Mouse (Mus musculus): ENCODE results near the gene Rps23. TPM values are rescaled to one million over a fixed set of nuclear protein-coding genes. Genes with fewer than 3 reads are reported as not detected.

Rps23 gene
- polyA plus RNA-seq, 1 experiment = 1,862 TPM

- Histone ChIP-seq H3ac (ENCODE audit: control insufficient read depth, insufficient read length, low read depth) (no peak overlapping the region), H3K27me3 (ENCODE audit: control insufficient read depth, insufficient read depth, insufficient read length) (no peaks in the 10 kb centered on the region), H3K79me2 (ENCODE audit: control insufficient read depth, insufficient read depth) (no peaks in the 10 kb centered on the region), H3K4me3 (ENCODE audit: insufficient read depth, poor library complexity, severe bottlenecking) (no peak overlapping the region), H3K36me3 (ENCODE audit: control insufficient read depth, insufficient read depth) (no peaks in the 10 kb centered on the region), H3K79me3 (ENCODE audit: low read depth) (no peaks in the 10 kb centered on the region)
- TF ChIP-seq CTCF (IDR thresholded peaks at IDR 0.05; ENCODE audit: control insufficient read depth, insufficient read depth, insufficient read length) (no peak), USF1 (IDR thresholded peaks at IDR 0.05; ENCODE audit: low read depth) (no peak), MYOD1 (IDR thresholded peaks at IDR 0.05; ENCODE audit: control insufficient read depth, insufficient read length, low read depth) (no peak), FOSL1 (IDR thresholded peaks at IDR 0.05; ENCODE audit: insufficient read depth, low read length, poor library complexity, severe bottlenecking) (no peak), MYOG (IDR thresholded peaks at IDR 0.05; ENCODE audit: control insufficient read depth, extremely low read depth, insufficient read length) (no peak), CEBPB (IDR thresholded peaks at IDR 0.05; ENCODE audit: low read depth) (no peak), MAX (IDR thresholded peaks at IDR 0.05) (no peak)
These were observed 16.8 kb downstream of the Rps23 start for GRCm38 (mm10) chr13:90939600-90939999.

GRCm38 (mm10) chr13:90958894-90959293 lies 36.1 kb downstream of the Rps23 start:
- H3K27me3 ChIP-seq (ENCODE audit: control insufficient read depth, insufficient read depth, insufficient read length) = no peaks in the 10 kb centered on the region
- no peak for TF ChIP-seq MYOD1 (IDR thresholded peaks at IDR 0.05; ENCODE audit: control insufficient read depth, insufficient read length, low read depth)
- no peak for TF ChIP-seq FOSL1 (IDR thresholded peaks at IDR 0.05; ENCODE audit: insufficient read depth, low read length, poor library complexity, severe bottlenecking)
- TF ChIP-seq CTCF (IDR thresholded peaks at IDR 0.05; ENCODE audit: control insufficient read depth, insufficient read depth, insufficient read length) = no peak
- no peak for TF ChIP-seq MAX (IDR thresholded peaks at IDR 0.05)
- TF ChIP-seq MYOG (IDR thresholded peaks at IDR 0.05; ENCODE audit: control insufficient read depth, extremely low read depth, insufficient read length) = no peak
- TF ChIP-seq CEBPB (IDR thresholded peaks at IDR 0.05; ENCODE audit: low read depth) = no peak
- TF ChIP-seq USF1 (IDR thresholded peaks at IDR 0.05; ENCODE audit: low read depth) = no peak
- no peak overlapping the region for H3ac ChIP-seq (ENCODE audit: control insufficient read depth, insufficient read length, low read depth)
- H3K4me3 ChIP-seq (ENCODE audit: insufficient read depth, poor library complexity, severe bottlenecking) = no peak overlapping the region
- no peaks in the 10 kb centered on the region for H3K79me2 ChIP-seq (ENCODE audit: control insufficient read depth, insufficient read depth)
- no peaks in the 10 kb centered on the region for H3K36me3 ChIP-seq (ENCODE audit: control insufficient read depth, insufficient read depth)
- no peaks in the 10 kb centered on the region for H3K79me3 ChIP-seq (ENCODE audit: low read depth)

- Histone ChIP-seq H3K27me3 (ENCODE audit: control insufficient read depth, insufficient read depth, insufficient read length) (no peaks in the 10 kb centered on the region), H3ac (ENCODE audit: control insufficient read depth, insufficient read length, low read depth) (no peak overlapping the region), H3K79me2 (ENCODE audit: control insufficient read depth, insufficient read depth) (no peaks in the 10 kb centered on the region), H3K79me3 (ENCODE audit: low read depth) (no peaks in the 10 kb centered on the region), H3K36me3 (ENCODE audit: control insufficient read depth, insufficient read depth) (no peaks in the 10 kb centered on the region), H3K4me3 (ENCODE audit: insufficient read depth, poor library complexity, severe bottlenecking) (no peak overlapping the region)
- TF ChIP-seq CEBPB (IDR thresholded peaks at IDR 0.05; ENCODE audit: low read depth) (no peak), MYOD1 (IDR thresholded peaks at IDR 0.05; ENCODE audit: control insufficient read depth, insufficient read length, low read depth) (no peak), USF1 (IDR thresholded peaks at IDR 0.05; ENCODE audit: low read depth) (no peak), MYOG (IDR thresholded peaks at IDR 0.05; ENCODE audit: control insufficient read depth, extremely low read depth, insufficient read length) (no peak), FOSL1 (IDR thresholded peaks at IDR 0.05; ENCODE audit: insufficient read depth, low read length, poor library complexity, severe bottlenecking) (no peak)
These were observed 37.8 kb downstream of the Rps23 start for GRCm38 (mm10) chr13:90960591-90960990.

- H3K36me3 ChIP-seq (ENCODE audit: control insufficient read depth, insufficient read depth) = no peaks in the 10 kb centered on the region
- H3K79me3 ChIP-seq (ENCODE audit: low read depth) = no peaks in the 10 kb centered on the region
- TF ChIP-seq USF1 (IDR thresholded peaks at IDR 0.05; ENCODE audit: low read depth) (no peak), CEBPB (IDR thresholded peaks at IDR 0.05; ENCODE audit: low read depth) (no peak), MYOG (IDR thresholded peaks at IDR 0.05; ENCODE audit: control insufficient read depth, extremely low read depth, insufficient read length) (no peak), FOSL1 (IDR thresholded peaks at IDR 0.05; ENCODE audit: insufficient read depth, low read length, poor library complexity, severe bottlenecking) (no peak)
- no peaks in the 10 kb centered on the region for H3K27me3 ChIP-seq (ENCODE audit: control insufficient read depth, insufficient read depth, insufficient read length)
- H3K4me3 ChIP-seq (ENCODE audit: insufficient read depth, poor library complexity, severe bottlenecking) = no peak overlapping the region
- H3ac ChIP-seq (ENCODE audit: control insufficient read depth, insufficient read length, low read depth) = no peak overlapping the region
- H3K79me2 ChIP-seq (ENCODE audit: control insufficient read depth, insufficient read depth) = no peaks in the 10 kb centered on the region
These were observed 40.3 kb downstream of the Rps23 start for GRCm38 (mm10) chr13:90962836-90963760.

- no peak overlapping the region for H3ac ChIP-seq (ENCODE audit: control insufficient read depth, insufficient read length, low read depth)
- H3K36me3 ChIP-seq (ENCODE audit: control insufficient read depth, insufficient read depth) = no peaks in the 10 kb centered on the region
- no peaks in the 10 kb centered on the region for H3K79me2 ChIP-seq (ENCODE audit: control insufficient read depth, insufficient read depth)
- no peak overlapping the region for H3K4me3 ChIP-seq (ENCODE audit: insufficient read depth, poor library complexity, severe bottlenecking)
- H3K79me3 ChIP-seq (ENCODE audit: low read depth) = no peaks in the 10 kb centered on the region
- no peaks in the 10 kb centered on the region for H3K27me3 ChIP-seq (ENCODE audit: control insufficient read depth, insufficient read depth, insufficient read length)
- TF ChIP-seq CEBPB (IDR thresholded peaks at IDR 0.05; ENCODE audit: low read depth) (no peak), CTCF (IDR thresholded peaks at IDR 0.05; ENCODE audit: control insufficient read depth, insufficient read depth, insufficient read length) (no peak), MYOG (IDR thresholded peaks at IDR 0.05; ENCODE audit: control insufficient read depth, extremely low read depth, insufficient read length) (no peak), FOSL1 (IDR thresholded peaks at IDR 0.05; ENCODE audit: insufficient read depth, low read length, poor library complexity, severe bottlenecking) (no peak), MYOD1 (IDR thresholded peaks at IDR 0.05; ENCODE audit: control insufficient read depth, insufficient read length, low read depth) (no peak)
These were observed 41.8 kb downstream of the Rps23 start for GRCm38 (mm10) chr13:90964511-90964910.

Measured in C2C12 (cell line).